Mouse (Mus musculus): ENCODE measurements around the gene Vti1b.
A peak's percentile ranks its signal among the peaks of the same experiment; 100 is the strongest.
"Not testable (repeated sequence)": the region's sequence is repeated elsewhere in the genome, so short reads cannot be mapped to it uniquely, and the experiment has no call there.

Vti1b gene

GRCm38 (mm10) chr12:79172019-79172941 is at the start of gene Vti1b:
Gene Vti1b (minus strand): TSS chr12:79172667.
- peak; percentile 92 for DNase-seq (ENCODE audit: extremely low spot score)

- no peak for DNase-seq (ENCODE audit: extremely low spot score)
Observed at GRCm38 (mm10) chr12:79217511-79217910, 45.0 kb upstream of the Vti1b start.

- DNase-seq (ENCODE audit: extremely low spot score), result no peak
Observed at GRCm38 (mm10) chr12:79211447-79211846, 39.0 kb upstream of the Vti1b start.

- DNase-seq (ENCODE audit: extremely low spot score), result peak; percentile 33
Observed at GRCm38 (mm10) chr12:79208703-79209464, 36.4 kb upstream of the Vti1b start, which contains the start of gene Rdh12. Gene Rdh12 (plus strand): TSS chr12:79208914.

GRCm38 (mm10) chr12:79201882-79202281 is 29.4 kb upstream of the Vti1b start:
- DNase-seq (ENCODE audit: extremely low spot score), result no peak

GRCm38 (mm10) chr12:79197105-79197504 is 24.6 kb upstream of the Vti1b start:
- no peak for DNase-seq (ENCODE audit: extremely low spot score)

GRCm38 (mm10) chr12:79193441-79193840 is 21.0 kb upstream of the Vti1b start:
- peak; percentile 63 for DNase-seq (ENCODE audit: extremely low spot score)

GRCm38 (mm10) chr12:79192193-79192592 is 19.7 kb upstream of the Vti1b start, which contains the start of gene Rdh11:
Gene Rdh11 (minus strand): TSS chr12:79192293.
- DNase-seq (ENCODE audit: extremely low spot score), result no peak

GRCm38 (mm10) chr12:79191701-79192100 is 19.2 kb upstream of the Vti1b start:
- DNase-seq (ENCODE audit: extremely low spot score), result peak; percentile 82

- peak; percentile 74 for DNase-seq (ENCODE audit: extremely low spot score)
Observed at GRCm38 (mm10) chr12:79190931-79191673, 18.6 kb upstream of the Vti1b start.

- DNase-seq (ENCODE audit: extremely low spot score), result not testable (repeated sequence)
Observed at GRCm38 (mm10) chr12:79185160-79185559, 12.7 kb upstream of the Vti1b start.

GRCm38 (mm10) chr12:79175998-79176397 is 3.5 kb upstream of the Vti1b start:
- no peak for DNase-seq (ENCODE audit: extremely low spot score)

- no peak for DNase-seq (ENCODE audit: extremely low spot score)
Observed at GRCm38 (mm10) chr12:79173721-79174120, 1.3 kb upstream of the Vti1b start.

GRCm38 (mm10) chr12:79171269-79171995 is 1.0 kb downstream of the Vti1b start:
- no peak for DNase-seq (ENCODE audit: extremely low spot score)

- no peak for DNase-seq (ENCODE audit: extremely low spot score)
Observed at GRCm38 (mm10) chr12:79170421-79170820, 2.0 kb downstream of the Vti1b start.

- no peak for DNase-seq (ENCODE audit: extremely low spot score)
Observed at GRCm38 (mm10) chr12:79169173-79169572, 3.3 kb downstream of the Vti1b start.

GRCm38 (mm10) chr12:79162876-79163275 is 9.6 kb downstream of the Vti1b start:
- no peak for DNase-seq (ENCODE audit: extremely low spot score)

- no peak for DNase-seq (ENCODE audit: extremely low spot score)
Observed at GRCm38 (mm10) chr12:79149653-79150052, 22.8 kb downstream of the Vti1b start.

- no peak for DNase-seq (ENCODE audit: extremely low spot score)
Observed at GRCm38 (mm10) chr12:79141384-79141783, 31.1 kb downstream of the Vti1b start.

- DNase-seq (ENCODE audit: extremely low spot score), result no peak
Observed at GRCm38 (mm10) chr12:79140811-79141210, 31.7 kb downstream of the Vti1b start.

GRCm38 (mm10) chr12:79139417-79139816 is 33.0 kb downstream of the Vti1b start:
- DNase-seq (ENCODE audit: extremely low spot score), result no peak
